Mouse (Mus musculus): ENCODE measurements around the gene Oxld1. TPM values are rescaled to one million over a fixed set of nuclear protein-coding genes. Genes with fewer than 3 reads are reported as not detected.

Oxld1 gene
- total and polyA plus RNA-seq, 3 experiments: 52.0 to 61.6 (median 57.4) TPM

GRCm38 (mm10) chr11:120458847-120459597 lies 1.2 kb upstream of the Oxld1 start:
- DNase-seq: no peak
- no peaks in the 10 kb centered on the region for H3K27me3 ChIP-seq (ENCODE audit: control insufficient read depth, insufficient read depth, low read length)
- WGBS: 57% methylated on average over 6 of the region's 6 CpGs
- no peak overlapping the region; the same call in 1 of the 2 replicates for H3K27ac ChIP-seq
- no peaks in the 10 kb centered on the region for H3K36me3 ChIP-seq (ENCODE audit: control insufficient read depth, insufficient read depth, low read length)
- H3K4me3 ChIP-seq: peak overlapping the region; percentile 85
- no peaks in the 10 kb centered on the region for H3K79me2 ChIP-seq (replicated peaks; ENCODE audit: control insufficient read depth, insufficient read depth, low read length)
- TF ChIP-seq CTCF (IDR thresholded peaks at IDR 0.05) (peak; percentile 41), POLR2A (IDR thresholded peaks at IDR 0.05; ENCODE audit: insufficient read depth, low read depth, low read length) (no peak)
- no peaks in the 10 kb centered on the region for H3K4me1 ChIP-seq (ENCODE audit: control insufficient read depth, insufficient read depth, low read length)
- no peak overlapping the region for H3K9ac ChIP-seq (ENCODE audit: low read depth, low read length)
- intact Hi-C loops (cut with DNase I): no loop called here

GRCm38 (mm10) chr11:120457370-120457769 lies 498 bp downstream of the Oxld1 start:
- WGBS: 6% methylated on average over 14 of the region's 14 CpGs
- Histone ChIP-seq H3K36me3 (ENCODE audit: control insufficient read depth, insufficient read depth, low read length) (no peaks in the 10 kb centered on the region), H3K4me3 (peak overlapping the region; percentile 85), H3K27me3 (ENCODE audit: control insufficient read depth, insufficient read depth, low read length) (no peaks in the 10 kb centered on the region), H3K4me1 (ENCODE audit: control insufficient read depth, insufficient read depth, low read length) (no peaks in the 10 kb centered on the region), H3K27ac (peak overlapping the region; percentile 92), H3K79me2 (replicated peaks; ENCODE audit: control insufficient read depth, insufficient read depth, low read length) (no peaks in the 10 kb centered on the region), H3K9ac (ENCODE audit: low read depth, low read length) (peak overlapping the region; percentile 84)
- intact Hi-C loops (cut with DNase I): loop anchor here (2.0 kb wide), 1 partner anchor 21 kb away; the partner anchor contains the start of gene Nploc4
- DNase-seq: peak in 1 of 2 experiments; percentile 14
- TF ChIP-seq EP300 (IDR thresholded peaks at IDR 0.05; ENCODE audit: insufficient read depth, low read depth, low read length): no peak
- no peak for TF ChIP-seq CTCF (IDR thresholded peaks at IDR 0.05)
- TF ChIP-seq POLR2A (IDR thresholded peaks at IDR 0.05; ENCODE audit: insufficient read depth, low read depth, low read length): no peak

- no peaks in the 10 kb centered on the region for H3K27me3 ChIP-seq (ENCODE audit: control insufficient read depth, insufficient read depth, low read length)
- H3K27ac ChIP-seq: no peak overlapping the region
- H3K4me1 ChIP-seq (ENCODE audit: control insufficient read depth, insufficient read depth, low read length): no peaks in the 10 kb centered on the region
- WGBS: 92% methylated on average over 7 of the region's 7 CpGs
- H3K36me3 ChIP-seq (ENCODE audit: control insufficient read depth, insufficient read depth, low read length): no peaks in the 10 kb centered on the region
- TF ChIP-seq EP300 (IDR thresholded peaks at IDR 0.05; ENCODE audit: insufficient read depth, low read depth, low read length) (no peak), CTCF (IDR thresholded peaks at IDR 0.05) (no peak), POLR2A (IDR thresholded peaks at IDR 0.05; ENCODE audit: insufficient read depth, low read depth, low read length) (no peak)
- no peaks in the 10 kb centered on the region for H3K79me2 ChIP-seq (replicated peaks; ENCODE audit: control insufficient read depth, insufficient read depth, low read length)
- H3K9ac ChIP-seq (ENCODE audit: low read depth, low read length): no peak overlapping the region
- intact Hi-C loops (cut with DNase I): no loop called here
- H3K4me3 ChIP-seq: no peak overlapping the region
- no peak for DNase-seq
Observed at GRCm38 (mm10) chr11:120455413-120455812, 2.5 kb downstream of the Oxld1 start.

- Histone ChIP-seq H3K4me1 (ENCODE audit: control insufficient read depth, insufficient read depth, low read length) (no peaks in the 10 kb centered on the region), H3K4me3 (no peak overlapping the region), H3K79me2 (replicated peaks; ENCODE audit: control insufficient read depth, insufficient read depth, low read length) (no peaks in the 10 kb centered on the region), H3K27me3 (ENCODE audit: control insufficient read depth, insufficient read depth, low read length) (no peaks in the 10 kb centered on the region), H3K36me3 (ENCODE audit: control insufficient read depth, insufficient read depth, low read length) (no peaks in the 10 kb centered on the region), H3K9ac (ENCODE audit: low read depth, low read length) (no peak overlapping the region), H3K27ac (no peak overlapping the region)
- intact Hi-C loops (cut with DNase I): no loop called here
- 95% methylated on average over 4 of the region's 4 CpGs for WGBS
- DNase-seq: no peak
- no peak for TF ChIP-seq EP300 (IDR thresholded peaks at IDR 0.05; ENCODE audit: insufficient read depth, low read depth, low read length)
- TF ChIP-seq CTCF (IDR thresholded peaks at IDR 0.05): no peak
- TF ChIP-seq POLR2A (IDR thresholded peaks at IDR 0.05; ENCODE audit: insufficient read depth, low read depth, low read length): no peak
Observed at GRCm38 (mm10) chr11:120454965-120455364, 2.9 kb downstream of the Oxld1 start.

GRCm38 (mm10) chr11:120453306-120453705 lies 4.6 kb downstream of the Oxld1 start, which contains the start of gene Pde6g:
TSS of gene Pde6g (minus strand) at chr11:120453500.
- Histone ChIP-seq H3K79me2 (replicated peaks; ENCODE audit: control insufficient read depth, insufficient read depth, low read length) (no peaks in the 10 kb centered on the region), H3K9ac (ENCODE audit: low read depth, low read length) (no peak within 1 kb of the TSS), H3K36me3 (ENCODE audit: control insufficient read depth, insufficient read depth, low read length) (no peaks in the 10 kb centered on the region), H3K27me3 (ENCODE audit: control insufficient read depth, insufficient read depth, low read length) (no peaks in the 10 kb centered on the region), H3K27ac (no peak within 1 kb of the TSS), H3K4me3 (no peak within 1 kb of the TSS), H3K4me1 (ENCODE audit: control insufficient read depth, insufficient read depth, low read length) (no peaks in the 10 kb centered on the region)
- 73% methylated on average over 4 of the region's 4 CpGs for WGBS
- DNase-seq: no peak
- TF ChIP-seq CTCF (IDR thresholded peaks at IDR 0.05) (no peak), POLR2A (IDR thresholded peaks at IDR 0.05; ENCODE audit: insufficient read depth, low read depth, low read length) (no peak), EP300 (IDR thresholded peaks at IDR 0.05; ENCODE audit: insufficient read depth, low read depth, low read length) (no peak)
- intact Hi-C loops (cut with DNase I): no loop called here

GRCm38 (mm10) chr11:120452246-120452645 lies 5.6 kb downstream of the Oxld1 start:
- no peak overlapping the region for H3K9ac ChIP-seq (ENCODE audit: low read depth, low read length)
- no peaks in the 10 kb centered on the region for H3K36me3 ChIP-seq (ENCODE audit: control insufficient read depth, insufficient read depth, low read length)
- intact Hi-C loops (cut with DNase I): no loop called here
- no peaks in the 10 kb centered on the region for H3K4me1 ChIP-seq (ENCODE audit: control insufficient read depth, insufficient read depth, low read length)
- TF ChIP-seq CTCF (IDR thresholded peaks at IDR 0.05): no peak
- no peak for TF ChIP-seq EP300 (IDR thresholded peaks at IDR 0.05; ENCODE audit: insufficient read depth, low read depth, low read length)
- no peak for TF ChIP-seq POLR2A (IDR thresholded peaks at IDR 0.05; ENCODE audit: insufficient read depth, low read depth, low read length)
- WGBS: 72% methylated on average over 3 of the region's 3 CpGs
- H3K79me2 ChIP-seq (replicated peaks; ENCODE audit: control insufficient read depth, insufficient read depth, low read length): no peaks in the 10 kb centered on the region
- DNase-seq: no peak
- H3K27me3 ChIP-seq (ENCODE audit: control insufficient read depth, insufficient read depth, low read length): no peaks in the 10 kb centered on the region
- H3K4me3 ChIP-seq: no peak overlapping the region
- no peak overlapping the region for H3K27ac ChIP-seq
